21 mouse cellular contexts compared by ENCODE assay signal in the genomic region with DNA sequence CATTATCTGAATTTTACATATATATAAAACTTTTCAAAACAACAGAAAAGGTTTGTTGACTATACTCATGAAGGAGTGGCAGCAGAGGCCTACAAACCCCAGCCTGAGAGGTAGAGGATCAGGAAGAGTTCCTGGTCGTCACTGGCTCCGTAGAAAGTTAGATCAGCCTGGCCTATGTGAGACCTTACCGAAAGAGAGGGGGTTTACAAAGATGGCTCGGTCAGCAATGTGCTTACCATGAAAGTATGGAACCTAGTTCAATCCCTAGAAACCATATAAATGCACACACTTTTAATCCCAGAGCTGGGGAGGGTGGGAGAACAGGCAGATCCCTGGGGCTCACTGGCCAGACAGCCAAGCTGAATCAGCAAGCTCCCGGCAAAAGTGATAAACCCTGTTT.
DNase-seq lines count a peak whose midpoint lies in the region; ATAC-seq lines count a peak whose summit lies in the region.
"Had no signal": no experiment of that assay in that cellular context is flagged by ENCODE, and none has a peak within 500 bp of the region (broad histone marks: within the 10 kb centered on the region; RNA-seq: fewer than 3 reads in every experiment).

No protein-coding gene starts in this region.

- no peaks in the 10 kb centered on the region for H3K27me3 ChIP-seq in heart, embryonic 13.5 days (replicated peaks)
- H3K27me3 ChIP-seq in liver, embryonic 13.5 days: no peaks in the 10 kb centered on the region
- H3K27me3 ChIP-seq: embryonic facial prominence, embryonic 13.5 days; embryonic facial prominence, embryonic 15.5 days; forebrain, embryonic 12.5 days had no signal

- no peak for DNase-seq in heart, adult 8-10 months (ENCODE audit: low spot score)
- no peak for DNase-seq in liver, embryonic 13.5 days
- no peak for DNase-seq in liver
- DNase-seq: adrenal gland, adult 2 months; adrenal gland, postnatal 10 days; adrenal gland, postnatal 25 days; cerebellum, adult 11 months; cerebellum, adult 18-20 months; cerebellum, adult 8-10 months; cerebellum, adult 9-11 months; cerebellum, postnatal 14 days; cerebellum, postnatal 36 days; embryo, embryonic 11 days had no signal

- ATAC-seq in heart, embryonic 13.5 days (ENCODE audit: extremely low read depth, insufficient number of reproducible peaks, low FRiP score, low TSS enrichment): no peak
- ATAC-seq in liver, embryonic 13.5 days (ENCODE audit: low read depth): no peak
- ATAC-seq: forebrain, embryonic 14.5 days; forebrain, embryonic 16.5 days had no signal

- peaks cover 3% of the 10 kb centered on the region for H3K9me3 ChIP-seq in heart, embryonic 13.5 days
- H3K9me3 ChIP-seq in liver, embryonic 13.5 days (replicated peaks): no peaks in the 10 kb centered on the region
- H3K9me3 ChIP-seq: embryonic facial prominence, embryonic 13.5 days; embryonic facial prominence, embryonic 15.5 days; forebrain, embryonic 12.5 days had no signal

- H3K4me1 ChIP-seq in heart, embryonic 13.5 days: peaks cover 31% of the 10 kb centered on the region
- peaks cover 52% of the 10 kb centered on the region for H3K4me1 ChIP-seq in liver, embryonic 13.5 days (replicated peaks)
- H3K4me1 ChIP-seq: embryonic facial prominence, embryonic 13.5 days; embryonic facial prominence, embryonic 15.5 days; forebrain, embryonic 10.5 days; forebrain, embryonic 12.5 days had no signal

- H3K36me3 ChIP-seq in heart, embryonic 13.5 days: peaks cover 22% of the 10 kb centered on the region
- peaks cover 13% of the 10 kb centered on the region for H3K36me3 ChIP-seq in liver, embryonic 13.5 days
- H3K36me3 ChIP-seq: embryonic facial prominence, embryonic 13.5 days; embryonic facial prominence, embryonic 15.5 days; forebrain, embryonic 10.5 days; forebrain, embryonic 12.5 days had no signal

- peak overlapping the region; percentile 2; the same call in 1 of the 2 replicates for H3K27ac ChIP-seq in heart, embryonic 13.5 days (replicated peaks)
- peak overlapping the region; percentile 55; the same call in 1 of the 2 replicates for H3K27ac ChIP-seq in liver, embryonic 13.5 days
- H3K27ac ChIP-seq: embryonic facial prominence, embryonic 13.5 days; embryonic facial prominence, embryonic 15.5 days; forebrain, embryonic 10.5 days; forebrain, embryonic 12.5 days had no signal

- WGBS in heart, embryonic 13.5 days: 86% methylated on average over 5 of the region's 5 CpGs
- WGBS in liver, embryonic 13.5 days (ENCODE audit: insufficient replicate concordance): 88% methylated on average over 5 of the region's 5 CpGs

- no peak overlapping the region for H3K4me2 ChIP-seq in heart, embryonic 13.5 days
- H3K4me2 ChIP-seq in liver, embryonic 13.5 days: no peak overlapping the region
- H3K4me2 ChIP-seq: embryonic facial prominence, embryonic 13.5 days; embryonic facial prominence, embryonic 15.5 days; forebrain, embryonic 12.5 days had no signal

- no peak overlapping the region for H3K4me3 ChIP-seq in heart, embryonic 13.5 days
- H3K4me3 ChIP-seq in liver, embryonic 13.5 days (replicated peaks): no peak overlapping the region
- H3K4me3 ChIP-seq: embryonic facial prominence, embryonic 13.5 days; embryonic facial prominence, embryonic 15.5 days; erythroblast, embryonic 14.5 days; forebrain, embryonic 10.5 days; forebrain, embryonic 12.5 days had no signal

- no peak overlapping the region for H3K9ac ChIP-seq in heart, embryonic 13.5 days
- no peak overlapping the region for H3K9ac ChIP-seq in liver, embryonic 13.5 days
- H3K9ac ChIP-seq: embryonic facial prominence, embryonic 13.5 days; embryonic facial prominence, embryonic 15.5 days; forebrain, embryonic 12.5 days had no signal
